Mouse (Mus musculus) neural tube, embryonic 12.5 days (tissue): ENCODE measurements around the gene Dctn1. TPM values are rescaled to one million over a fixed set of nuclear protein-coding genes. Genes with fewer than 3 reads are reported as not detected.
"Not testable (repeated sequence)": the region's sequence is repeated elsewhere in the genome, so short reads cannot be mapped to it uniquely, and the experiment has no call there.

ENCODE experiments used
- ATAC-seq: fragments of 200-750 bp; cut with Nextera tagmentation; 2 replicates; pipeline ENCODE4 v1.8.0; 2017; ENCODE audit warnings: low read depth, mild to moderate bottlenecking, moderate TSS enrichment, moderate library complexity; ENCODE audit not compliant: low FRiP score
- H3K27ac ChIP-seq: fragments of 300-500 bp; sonication (generic); 2 replicates; pipeline ENCODE4 v1.5.1; 2016
- H3K27me3 ChIP-seq: fragments of 300-500 bp; sonication (generic); replicated peaks from 2 replicates; pipeline ENCODE4 v1.6.1; 2016; ENCODE audit warnings: mild to moderate bottlenecking
- H3K36me3 ChIP-seq: fragments of 300-500 bp; sonication (generic); 2 replicates; pipeline ENCODE4 v1.6.1; 2016; ENCODE audit warnings: mild to moderate bottlenecking
- H3K4me1 ChIP-seq: fragments of 300-500 bp; sonication (generic); 2 replicates; pipeline ENCODE4 v1.6.1; 2016
- H3K4me2 ChIP-seq: fragments of 300-500 bp; sonication (generic); replicated peaks from 2 replicates; pipeline ENCODE4 v1.6.1; 2016; ENCODE audit warnings: mild to moderate bottlenecking
- H3K4me3 ChIP-seq: fragments of 300-500 bp; sonication (generic); 2 replicates; pipeline ENCODE4 v1.5.1; 2016
- H3K9ac ChIP-seq: fragments of 300-500 bp; sonication (generic); 2 replicates; pipeline ENCODE4 v1.6.1; 2016; ENCODE audit warnings: mild to moderate bottlenecking
- H3K9me3 ChIP-seq: fragments of 300-500 bp; sonication (generic); 2 replicates; pipeline ENCODE4 v1.6.1; 2016; ENCODE audit warnings: mild to moderate bottlenecking
- WGBS: fragments of 180-500 bp; shearing (Covaris S2); methylation state at CpG from one replicate; pipeline ENCODE4 v1.1.7; 2016; 5-methylcytosine and 5-hydroxymethylcytosine counted together
- polyA plus RNA-seq: library from polyadenylated mRNA; unstranded; fragments of >200 nt; fragmentation: Nextera tagmentation; extraction: Ambion mirVana; gene quantifications from 2 replicates; pipeline ENCODE4 v1.2.1, GENCODE M21; 2016

The Dctn1 gene
- polyA plus RNA-seq, 1 experiment from 2014 or later = 196 TPM

DNA sequence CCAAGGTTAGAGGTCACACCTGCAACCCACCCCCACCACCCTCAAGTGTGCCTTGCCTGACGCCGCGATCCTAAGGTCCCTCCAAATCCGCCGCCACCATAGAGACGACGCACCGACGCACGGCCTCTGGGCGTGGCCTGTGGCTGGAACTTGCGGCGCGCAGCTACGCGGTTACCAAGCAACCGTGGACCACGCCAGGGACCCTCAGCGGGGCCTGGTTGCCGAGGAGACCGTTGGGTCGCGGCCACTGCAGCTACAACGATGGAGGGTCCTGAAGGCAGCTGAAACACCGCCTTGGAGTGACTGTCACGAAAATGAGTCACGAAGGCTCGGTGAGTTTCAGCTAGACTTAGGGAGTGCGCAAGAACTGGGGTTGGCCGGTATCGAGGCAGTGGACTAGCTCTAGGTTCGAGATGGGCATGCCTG is 9.4 kb upstream of the Dctn1 start, which contains the start of the genes Wdr54 and 1700003E16Rik:
Gene Wdr54 (minus strand): TSS at position 139 of the 426 bp plus-strand sequence.
Gene 1700003E16Rik (plus strand): TSS at position 146 of the 426 bp plus-strand sequence.
- Histone ChIP-seq H3K4me2 (peak within 1 kb of the TSS; percentile 86), H3K36me3 (peaks cover 19% of the 10 kb centered on the region), H3K9me3 (no peaks in the 10 kb centered on the region), H3K27ac (no peak within 1 kb of the TSS), H3K27me3 (peaks cover 14% of the 10 kb centered on the region), H3K4me1 (peaks cover 23% of the 10 kb centered on the region), H3K9ac (peak within 1 kb of the TSS; percentile 54), H3K4me3 (peak within 1 kb of the TSS; percentile 58)
- WGBS = under 1% methylated on average over 32 of the region's 32 CpGs
- peak; percentile 96 for ATAC-seq

- not testable (repeated sequence) for H3K9me3 ChIP-seq, H3K4me2 ChIP-seq, H3K27ac ChIP-seq, ATAC-seq, H3K4me3 ChIP-seq, H3K36me3 ChIP-seq, H3K9ac ChIP-seq
- peaks cover 29% of the 10 kb centered on the region for H3K27me3 ChIP-seq
- WGBS = 25% methylated on average over 3 of the region's 3 CpGs
- peaks cover 26% of the 10 kb centered on the region for H3K4me1 ChIP-seq
Observed at GRCm38 (mm10) chr6:83159456-83159855, 6.3 kb upstream of the Dctn1 start.

DNA sequence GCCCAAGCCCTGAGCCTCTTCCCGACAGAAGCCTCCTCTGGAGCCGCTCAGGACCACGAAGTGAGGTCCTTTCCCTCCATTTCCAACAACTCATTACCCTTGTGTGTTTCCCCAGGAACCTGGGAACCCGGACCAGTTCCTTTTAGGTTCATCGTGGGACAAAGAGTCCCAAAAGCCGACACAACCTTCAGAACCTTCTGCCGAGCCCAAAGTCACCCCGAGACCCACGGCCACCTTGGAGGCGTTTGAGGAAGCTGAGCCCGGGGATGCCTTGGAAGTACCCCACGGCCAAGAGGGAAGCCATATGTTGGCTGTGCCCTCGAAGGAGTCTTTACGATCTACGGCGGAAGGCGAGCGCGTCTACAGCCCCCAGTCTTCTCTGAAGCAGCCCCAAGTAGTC is 4.3 kb upstream of the Dctn1 start:
- 0 out of 2 replicates have a peak overlapping the region, but pooled peaks have one; percentile 33 for H3K9ac ChIP-seq
- H3K27ac ChIP-seq = no peak overlapping the region
- peak overlapping the region; percentile 30 for H3K4me3 ChIP-seq
- H3K4me1 ChIP-seq = peaks cover 20% of the 10 kb centered on the region
- H3K9me3 ChIP-seq = no peaks in the 10 kb centered on the region
- ATAC-seq = no peak
- H3K36me3 ChIP-seq = no peaks in the 10 kb centered on the region
- WGBS = 4% methylated on average over 19 of the region's 19 CpGs
- H3K4me2 ChIP-seq = peak overlapping the region; percentile 53
- peaks cover 29% of the 10 kb centered on the region for H3K27me3 ChIP-seq

GRCm38 (mm10) chr6:83161921-83162641 is 3.6 kb upstream of the Dctn1 start:
- H3K4me2 ChIP-seq = peak overlapping the region; percentile 53
- H3K4me1 ChIP-seq = peaks cover 24% of the 10 kb centered on the region
- no peaks in the 10 kb centered on the region for H3K9me3 ChIP-seq
- no peak for ATAC-seq
- H3K9ac ChIP-seq = 0 out of 2 replicates have a peak overlapping the region, but pooled peaks have one; percentile 33
- peaks cover 29% of the 10 kb centered on the region for H3K27me3 ChIP-seq
- H3K4me3 ChIP-seq = peak overlapping the region; percentile 30
- under 1% methylated on average over 49 of the region's 49 CpGs for WGBS
- H3K36me3 ChIP-seq = no peaks in the 10 kb centered on the region
- no peak overlapping the region for H3K27ac ChIP-seq

- H3K4me1 ChIP-seq = peaks cover 27% of the 10 kb centered on the region
- H3K9me3 ChIP-seq = no peaks in the 10 kb centered on the region
- peak overlapping the region; percentile 53 for H3K4me2 ChIP-seq
- no peak for ATAC-seq
- no peaks in the 10 kb centered on the region for H3K36me3 ChIP-seq
- H3K27me3 ChIP-seq = peaks cover 29% of the 10 kb centered on the region
- peak overlapping the region; percentile 33; the same call in 1 of the 2 replicates for H3K9ac ChIP-seq
- under 1% methylated on average over 8 of the region's 8 CpGs for whole genome bisulfite sequencing
- H3K27ac ChIP-seq = no peak overlapping the region
- H3K4me3 ChIP-seq = peak overlapping the region; percentile 30; the same call in 1 of the 2 replicates
Observed at GRCm38 (mm10) chr6:83162701-83163100, 3.0 kb upstream of the Dctn1 start.

GRCm38 (mm10) chr6:83165026-83165606 is 604 bp upstream of the Dctn1 start:
- WGBS = 3% methylated on average over 6 of the region's 6 CpGs
- Histone ChIP-seq H3K4me3 (peak overlapping the region; percentile 82), H3K4me2 (peak overlapping the region; percentile 79), H3K4me1 (peaks cover 27% of the 10 kb centered on the region), H3K9me3 (no peaks in the 10 kb centered on the region), H3K27ac (no peak overlapping the region), H3K27me3 (peaks cover 27% of the 10 kb centered on the region), H3K36me3 (no peaks in the 10 kb centered on the region), H3K9ac (peak overlapping the region; percentile 81; the same call in 1 of the 2 replicates)
- ATAC-seq = peak; percentile 30; the same call in 1 of the 2 replicates

DNA sequence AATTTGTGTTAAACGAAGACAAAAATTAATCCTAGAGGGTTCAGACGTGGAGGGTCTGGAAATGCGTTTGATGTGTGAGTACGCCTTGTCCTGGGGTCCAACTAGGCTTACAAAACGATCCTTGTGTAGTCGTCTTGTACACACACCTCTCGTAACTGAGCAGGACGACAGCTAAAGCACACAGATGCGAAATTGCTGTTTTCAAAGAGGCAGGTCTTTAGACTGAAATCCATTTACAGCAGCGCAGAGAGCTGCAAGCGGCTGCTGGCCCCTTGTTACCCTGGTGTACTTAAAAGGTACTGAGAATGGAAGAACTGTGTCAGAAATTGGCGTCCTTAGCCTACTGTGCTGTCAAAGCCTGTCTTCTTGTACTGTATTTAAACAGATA is 517 bp downstream of the Dctn1 start:
- no peaks in the 10 kb centered on the region for H3K36me3 ChIP-seq
- peak overlapping the region; percentile 79 for H3K4me2 ChIP-seq
- H3K9me3 ChIP-seq = no peaks in the 10 kb centered on the region
- ATAC-seq = no peak; the same call in 1 of the 2 replicates
- no peak overlapping the region for H3K27ac ChIP-seq
- under 1% methylated on average over 12 of the region's 12 CpGs for WGBS
- H3K4me1 ChIP-seq = peaks cover 27% of the 10 kb centered on the region
- H3K4me3 ChIP-seq = peak overlapping the region; percentile 82
- peaks cover 16% of the 10 kb centered on the region for H3K27me3 ChIP-seq
- peak overlapping the region; percentile 81 for H3K9ac ChIP-seq

- H3K4me3 ChIP-seq = no peak overlapping the region
- H3K4me1 ChIP-seq = peaks cover 22% of the 10 kb centered on the region
- no peak overlapping the region for H3K4me2 ChIP-seq
- H3K27ac ChIP-seq = no peak overlapping the region
- H3K9ac ChIP-seq = no peak overlapping the region
- no peaks in the 10 kb centered on the region for H3K9me3 ChIP-seq
- no peaks in the 10 kb centered on the region for H3K27me3 ChIP-seq
- H3K36me3 ChIP-seq = no peaks in the 10 kb centered on the region
- no peak for ATAC-seq
- 87% methylated on average over 5 of the region's 5 CpGs for WGBS
Observed at GRCm38 (mm10) chr6:83169872-83170271, 4.2 kb downstream of the Dctn1 start.

DNA sequence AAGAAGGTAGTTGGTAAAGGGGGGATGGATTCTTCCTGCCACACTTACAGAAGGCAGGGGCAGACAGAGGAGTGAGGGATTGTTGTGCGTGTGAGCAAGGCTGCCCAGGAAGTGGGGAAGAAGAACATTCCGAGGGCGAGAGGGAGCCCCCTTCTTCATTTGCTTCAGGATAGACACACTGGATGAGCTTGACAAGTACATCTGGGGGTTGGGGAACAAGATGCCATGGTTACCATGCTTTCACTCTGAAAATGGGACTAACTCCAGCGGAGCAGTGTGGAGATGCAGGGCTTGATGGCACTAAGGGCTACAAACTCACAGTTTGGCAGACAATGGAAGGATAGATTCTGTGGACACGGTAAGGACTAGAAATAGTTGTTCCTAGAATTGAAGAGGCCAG is 5.3 kb downstream of the Dctn1 start:
- no peak overlapping the region for H3K27ac ChIP-seq
- H3K4me3 ChIP-seq = no peak overlapping the region
- no peak overlapping the region for H3K9ac ChIP-seq
- peaks cover 4% of the 10 kb centered on the region; the same call in 1 of the 2 replicates for H3K36me3 ChIP-seq
- 88% methylated on average over 5 of the region's 5 CpGs for WGBS
- no peaks in the 10 kb centered on the region for H3K27me3 ChIP-seq
- H3K4me2 ChIP-seq = peak overlapping the region; percentile 39; the same call in 1 of the 2 replicates
- H3K4me1 ChIP-seq = peaks cover 17% of the 10 kb centered on the region
- no peak for ATAC-seq
- H3K9me3 ChIP-seq = no peaks in the 10 kb centered on the region

GRCm38 (mm10) chr6:83172240-83172920 is 6.7 kb downstream of the Dctn1 start:
- peaks cover 8% of the 10 kb centered on the region; the same call in 1 of the 2 replicates for H3K36me3 ChIP-seq
- 0 out of 2 replicates have a peak, but pooled peaks have one; percentile 29 for ATAC-seq
- peak overlapping the region; percentile 22; the same call in 1 of the 2 replicates for H3K9ac ChIP-seq
- 68% methylated on average over 9 of the region's 9 CpGs for WGBS
- H3K4me3 ChIP-seq = peak overlapping the region; percentile 9
- H3K27ac ChIP-seq = no peak overlapping the region
- H3K9me3 ChIP-seq = no peaks in the 10 kb centered on the region
- peak overlapping the region; percentile 39 for H3K4me2 ChIP-seq
- peaks cover 6% of the 10 kb centered on the region; the same call in 1 of the 2 replicates for H3K4me1 ChIP-seq
- H3K27me3 ChIP-seq = no peaks in the 10 kb centered on the region

DNA sequence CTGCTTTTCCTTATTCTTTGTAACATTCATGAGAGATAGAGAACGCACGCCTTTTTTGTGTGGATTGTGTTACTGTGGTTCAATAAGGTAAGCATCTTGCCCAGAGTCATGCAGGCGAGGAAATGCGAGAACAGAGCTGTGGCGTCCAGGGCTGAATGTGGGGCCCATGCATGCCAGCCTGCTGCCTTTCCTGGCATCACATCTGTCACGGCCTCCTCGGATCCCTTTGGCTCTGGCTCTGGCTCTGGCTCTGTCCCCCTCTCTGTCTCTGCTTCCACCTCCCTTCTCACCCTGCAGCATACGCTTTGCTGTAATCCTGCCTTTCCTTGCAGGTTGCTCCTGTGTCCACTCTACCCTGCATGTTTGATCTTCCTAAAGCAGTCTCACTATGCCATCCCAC is 10.3 kb downstream of the Dctn1 start:
- H3K27me3 ChIP-seq = no peaks in the 10 kb centered on the region

More for the DNA sequence above, 10.3 kb downstream of the Dctn1 start:
- Histone ChIP-seq H3K9me3 (no peaks in the 10 kb centered on the region), H3K4me3 (no peak overlapping the region), H3K27ac (no peak overlapping the region), H3K4me2 (no peak overlapping the region), H3K9ac (no peak overlapping the region), H3K36me3 (peaks cover 8% of the 10 kb centered on the region), H3K4me1 (peaks cover 22% of the 10 kb centered on the region)
- ATAC-seq = no peak
- WGBS = 90% methylated on average over 8 of the region's 8 CpGs
